Mouse (Mus musculus) MEL (cell line): ENCODE data around the gene Fbxw2.
"Not testable (repeated sequence)": the region's sequence is repeated elsewhere in the genome, so short reads cannot be mapped to it uniquely, and the experiment has no call there.

Experiments
- CTCF ChIP-seq, 3 experiments: IDR thresholded peaks in 2 of 3; conservative IDR thresholded peaks in 1 of 3; 2 replicates each; pipeline ENCODE4 v1.5.1; 2011 to 2012; ENCODE audit warnings: low read length in 3 of 3, low read depth in 2 of 3, mild to moderate bottlenecking in 2 of 3, improper control_type of control experiment in 1 of 3, inconsistent platforms in 1 of 3, mixed read lengths in 1 of 3, moderate library complexity in 1 of 3; ENCODE audit not compliant: control insufficient read depth in 1 of 3, insufficient read depth in 1 of 3, poor library complexity in 1 of 3, severe bottlenecking in 1 of 3
- MYC ChIP-seq: IDR thresholded peaks from 2 replicates; pipeline ENCODE4 v1.6.1; 2011; ENCODE audit warnings: low read depth, mild to moderate bottlenecking, low read length, improper control_type of control experiment, moderate library complexity
- NRF1 ChIP-seq: IDR thresholded peaks from 2 replicates; pipeline ENCODE4 v1.6.1; 2014; ENCODE audit warnings: low read depth, mild to moderate bottlenecking, inconsistent platforms, low read length, improper control_type of control experiment, moderate library complexity; ENCODE audit not compliant: poor library complexity, insufficient read depth, severe bottlenecking
- POLR2A ChIP-seq, 2 experiments: IDR thresholded peaks; 2 replicates each; pipeline ENCODE4 v1.6.1; 2011 to 2012; ENCODE audit warnings: low read length in 2 of 2, mild to moderate bottlenecking in 2 of 2, control low read depth in 1 of 2, improper control_type of control experiment in 1 of 2, low read depth in 1 of 2, moderate library complexity in 1 of 2; ENCODE audit not compliant: control insufficient read depth in 1 of 2, insufficient read depth in 1 of 2, poor library complexity in 1 of 2

DNA sequence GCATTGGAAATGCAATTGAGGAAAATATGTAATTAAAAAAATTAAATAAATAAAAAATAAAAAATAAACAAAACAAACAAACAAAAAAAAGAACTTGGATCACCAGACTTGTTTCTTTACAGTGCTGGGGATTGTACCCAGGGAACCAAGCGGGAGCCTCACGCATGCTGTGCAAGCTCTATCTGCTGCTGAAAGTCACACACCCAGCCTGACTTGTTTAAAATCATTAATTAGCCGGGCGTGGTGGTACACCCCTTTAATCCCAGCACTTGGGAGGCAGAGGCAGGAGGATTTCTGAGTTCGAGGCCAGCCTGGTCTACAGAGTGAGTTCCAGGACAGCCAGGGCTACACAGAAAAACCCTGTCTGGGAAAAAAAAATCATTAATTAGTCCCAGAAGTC lies 64.8 kb downstream of the Fbxw2 start:
- TF ChIP-seq POLR2A (IDR thresholded peaks at IDR 0.05; ENCODE audit: control insufficient read depth in 1 of 2, insufficient read depth in 1 of 2, low read depth in 1 of 2, low read length in 2 of 2, poor library complexity in 1 of 2); CTCF (IDR thresholded peaks at IDR 0.05 in 2 of 3, conservative IDR thresholded peaks at IDR 0.05 in 1 of 3; ENCODE audit: control insufficient read depth in 1 of 3, insufficient read depth in 1 of 3, low read depth in 2 of 3, low read length in 3 of 3, poor library complexity in 1 of 3, severe bottlenecking in 1 of 3); MYC; NRF1: not testable (repeated sequence)
